9 mouse cellular contexts compared by ENCODE assay signal in the genomic region with DNA sequence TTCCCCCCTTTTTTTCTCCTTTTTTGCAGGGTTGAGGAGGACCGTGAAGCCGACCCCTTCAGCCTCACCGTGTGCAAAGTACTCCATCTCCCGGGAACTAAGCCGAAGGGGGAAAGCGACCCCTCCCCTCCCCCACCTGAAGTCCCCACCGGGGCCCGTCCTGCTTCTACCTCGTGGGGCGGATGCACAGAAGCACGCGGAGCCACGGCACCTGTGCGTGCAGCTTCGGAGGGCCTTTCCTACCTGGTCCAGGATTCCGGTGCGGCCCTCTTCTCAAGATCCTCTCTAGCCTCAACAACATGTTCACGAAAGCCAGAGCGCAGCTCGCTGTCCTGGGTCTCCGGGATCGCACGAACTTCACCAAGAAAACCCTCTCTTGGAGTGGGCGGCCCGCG. TPM values are rescaled to one million over a fixed set of nuclear protein-coding genes. Genes with fewer than 3 reads are reported as not detected.
DNase-seq lines count a peak whose midpoint lies in the region; ATAC-seq and TF ChIP-seq lines count a peak whose summit lies in the region.
"Had no signal": no experiment of that assay in that cellular context is flagged by ENCODE, and none has a peak within 500 bp of the region (broad histone marks: within the 10 kb centered on the region; RNA-seq: fewer than 3 reads in every experiment).

No protein-coding gene starts in this region.

- 2% methylated on average over 26 of the region's 26 CpGs for WGBS in kidney, postnatal 0 days
- 1% methylated on average over 26 of the region's 26 CpGs for WGBS in embryonic facial prominence, embryonic 11.5 days
- WGBS in hindbrain, embryonic 16.5 days, result 1% methylated on average over 24 of the region's 26 CpGs
- WGBS in midbrain, postnatal 0 days, result under 1% methylated on average over 26 of the region's 26 CpGs

- peak overlapping the region; percentile 71 for H3K4me3 ChIP-seq in kidney, postnatal 0 days (replicated peaks; ENCODE audit: low read depth, low read length)
- H3K4me3 ChIP-seq in embryonic facial prominence, embryonic 11.5 days (ENCODE audit: low read depth, low read length), result peak overlapping the region; percentile 50
- H3K4me3 ChIP-seq in hindbrain, embryonic 16.5 days (ENCODE audit: low read length), result peak overlapping the region; percentile 60
- H3K4me3 ChIP-seq in midbrain, postnatal 0 days (ENCODE audit: low read depth, low read length), result peak overlapping the region; percentile 47

- no peak for DNase-seq in kidney, postnatal 0 days (ENCODE audit: low spot score)
- no peak for DNase-seq in kidney, adult 11 months
- DNase-seq in embryonic facial prominence, embryonic 11.5 days (ENCODE audit: low spot score), result no peak
- no peak for DNase-seq in midbrain, postnatal 0 days (ENCODE audit: low spot score)
- no peak for DNase-seq in left cerebral cortex, postnatal 25 days (ENCODE audit: low spot score in 2 of 2)
- no peak for DNase-seq in right cerebral cortex, postnatal 14 days
- no peak for DNase-seq in gastrocnemius, adult 18-20 months (ENCODE audit: low spot score)

- peaks cover 75% of the 10 kb centered on the region for H3K27me3 ChIP-seq in kidney, postnatal 0 days (ENCODE audit: insufficient read depth, low read length)
- H3K27me3 ChIP-seq in embryonic facial prominence, embryonic 11.5 days (ENCODE audit: control insufficient read depth, insufficient read depth, low read length), result peaks cover 75% of the 10 kb centered on the region
- peaks cover 80% of the 10 kb centered on the region for H3K27me3 ChIP-seq in hindbrain, embryonic 16.5 days (replicated peaks; ENCODE audit: control insufficient read depth, insufficient read depth, low read length)
- H3K27me3 ChIP-seq in midbrain, postnatal 0 days (ENCODE audit: insufficient read depth, low read length), result peaks cover 84% of the 10 kb centered on the region
- H3K27me3 ChIP-seq: Patski had no signal

- H3K9me3 ChIP-seq in kidney, postnatal 0 days (replicated peaks; ENCODE audit: low read length), result no peaks in the 10 kb centered on the region
- H3K9me3 ChIP-seq in embryonic facial prominence, embryonic 11.5 days (replicated peaks; ENCODE audit: control insufficient read depth, low read length), result no peaks in the 10 kb centered on the region
- H3K9me3 ChIP-seq in hindbrain, embryonic 16.5 days (ENCODE audit: control insufficient read depth, low read length), result no peaks in the 10 kb centered on the region
- H3K9me3 ChIP-seq in midbrain, postnatal 0 days (ENCODE audit: low read length), result no peaks in the 10 kb centered on the region

- no peaks in the 10 kb centered on the region for H3K4me1 ChIP-seq in kidney, postnatal 0 days (replicated peaks; ENCODE audit: insufficient read depth, low read length)
- no peaks in the 10 kb centered on the region; the same call in 1 of the 2 replicates for H3K4me1 ChIP-seq in embryonic facial prominence, embryonic 11.5 days (ENCODE audit: control insufficient read depth, insufficient read depth, low read length)
- peaks cover 14% of the 10 kb centered on the region for H3K4me1 ChIP-seq in hindbrain, embryonic 16.5 days (ENCODE audit: control insufficient read depth, insufficient read depth, low read depth, low read length)
- H3K4me1 ChIP-seq in midbrain, postnatal 0 days (ENCODE audit: insufficient read depth, low read length), result no peaks in the 10 kb centered on the region; the same call in 1 of the 2 replicates

- no peak for TF ChIP-seq CTCF in kidney, postnatal 0 days (IDR thresholded peaks at IDR 0.05; ENCODE audit: low read depth)
- TF ChIP-seq CTCF in midbrain, postnatal 0 days (IDR thresholded peaks at IDR 0.05), result no peak

- peak overlapping the region; percentile 96 for H3K4me2 ChIP-seq in kidney, postnatal 0 days (ENCODE audit: low read length)
- peak overlapping the region; percentile 97 for H3K4me2 ChIP-seq in embryonic facial prominence, embryonic 11.5 days (ENCODE audit: low read depth, low read length)
- peak overlapping the region; percentile 98 for H3K4me2 ChIP-seq in hindbrain, embryonic 16.5 days (ENCODE audit: low read length)
- peak overlapping the region; percentile 76 for H3K4me2 ChIP-seq in midbrain, postnatal 0 days (ENCODE audit: low read depth, low read length, poor library complexity, severe bottlenecking)

- no peak overlapping the region for H3K27ac ChIP-seq in kidney, postnatal 0 days
- no peak overlapping the region for H3K27ac ChIP-seq in embryonic facial prominence, embryonic 11.5 days (replicated peaks; ENCODE audit: low read depth, low read length)
- H3K27ac ChIP-seq in hindbrain, embryonic 16.5 days (ENCODE audit: low read depth, low read length), result no peak overlapping the region
- H3K27ac ChIP-seq in midbrain, postnatal 0 days (ENCODE audit: low read depth, low read length), result no peak overlapping the region

- no peaks in the 10 kb centered on the region for H3K36me3 ChIP-seq in kidney, postnatal 0 days (ENCODE audit: insufficient read depth, low read length)
- H3K36me3 ChIP-seq in embryonic facial prominence, embryonic 11.5 days (replicated peaks; ENCODE audit: control insufficient read depth, insufficient read depth, low read depth, low read length), result no peaks in the 10 kb centered on the region
- no peaks in the 10 kb centered on the region for H3K36me3 ChIP-seq in hindbrain, embryonic 16.5 days (ENCODE audit: control insufficient read depth, insufficient read depth, low read length)
- no peaks in the 10 kb centered on the region for H3K36me3 ChIP-seq in midbrain, postnatal 0 days (ENCODE audit: insufficient read depth, low read length)

- H3K9ac ChIP-seq in kidney, postnatal 0 days (ENCODE audit: low read depth, low read length), result peak overlapping the region; percentile 36; the same call in 1 of the 2 replicates
- no peak overlapping the region for H3K9ac ChIP-seq in embryonic facial prominence, embryonic 11.5 days (replicated peaks; ENCODE audit: low read length)
- no peak overlapping the region; the same call in 1 of the 2 replicates for H3K9ac ChIP-seq in hindbrain, embryonic 16.5 days (ENCODE audit: low read depth, low read length)
- H3K9ac ChIP-seq in midbrain, postnatal 0 days (replicated peaks; ENCODE audit: low read length, poor library complexity, severe bottlenecking), result no peak overlapping the region

- ATAC-seq in kidney, postnatal 0 days (replicated peaks; ENCODE audit: low FRiP score, low read depth), result no peak
- peak; percentile 12; the same call in 1 of the 2 replicates for ATAC-seq in embryonic facial prominence, embryonic 11.5 days (replicated peaks; ENCODE audit: insufficient number of reproducible peaks, low FRiP score, low TSS enrichment, low read depth)
- no peak; the same call in 1 of the 2 replicates for ATAC-seq in hindbrain, embryonic 16.5 days
- no peak for ATAC-seq in midbrain, postnatal 0 days (ENCODE audit: low FRiP score)

- intact Hi-C loops in left cerebral cortex, postnatal 25 days (cut with DNase I), result loop anchor here (2.0 kb wide), 1 partner anchor 231 kb away; no protein-coding TSS in a partner anchor

RNA-seq across cellular contexts. Expression of gene Cdkn2a, which starts 0.4 kb away (rescaled TPM):
- not detected in 2 replicates for polyA plus RNA-seq in kidney, postnatal 0 days (2015; fragmentation: Nextera tagmentation; extraction: Ambion mirVana)
- polyA plus RNA-seq in embryonic facial prominence, embryonic 11.5 days (2014; fragmentation: Nextera tagmentation; extraction: Ambion mirVana), result not detected in 2 replicates
- not detected in 2 replicates for polyA plus RNA-seq in hindbrain, embryonic 16.5 days (2015; fragmentation: Nextera tagmentation; extraction: Ambion mirVana)
- not detected in 2 replicates for total RNA-seq in midbrain, postnatal 0 days (2014; rRNA removed)
- not detected in 2 replicates for polyA plus RNA-seq in midbrain, postnatal 0 days (2015; fragmentation: Nextera tagmentation; extraction: Ambion mirVana)
- total RNA-seq in left cerebral cortex, postnatal 25 days (2021), result not detected
- under 1 TPM; 0.37 to 0.45 TPM for total RNA-seq in gastrocnemius, adult 18-20 months (2021)

RNA-seq across cellular contexts. Expression of gene Cdkn2b, which starts 16.8 kb away (rescaled TPM):
- 3.3 and 4.9 TPM in 2 replicates for polyA plus RNA-seq in kidney, postnatal 0 days (2015; fragmentation: Nextera tagmentation; extraction: Ambion mirVana)
- polyA plus RNA-seq in embryonic facial prominence, embryonic 11.5 days (2014; fragmentation: Nextera tagmentation; extraction: Ambion mirVana), result 1.4 and 2.2 TPM in 2 replicates
- polyA plus RNA-seq in hindbrain, embryonic 16.5 days (2015; fragmentation: Nextera tagmentation; extraction: Ambion mirVana), result 1.1 and 1.7 TPM in 2 replicates
- 1.2 and 4.2 TPM in 2 replicates for total RNA-seq in midbrain, postnatal 0 days (2014; rRNA removed)
- polyA plus RNA-seq in midbrain, postnatal 0 days (2015; fragmentation: Nextera tagmentation; extraction: Ambion mirVana), result 2.1 and 2.8 TPM in 2 replicates
- total RNA-seq in left cerebral cortex, postnatal 25 days (2021), result 1 to 10 TPM; 1.4 to 1.5 TPM
- 1 to 10 TPM; 1.2 to 1.4 TPM for total RNA-seq in gastrocnemius, adult 18-20 months (2021)
